Mouse (Mus musculus) heart, adult 8-10 months (tissue): ENCODE results near the gene Secisbp2. TPM values are rescaled to one million over a fixed set of nuclear protein-coding genes. Genes with fewer than 3 reads are reported as not detected.

Experiments used
- DNase-seq: peaks from one replicate; pipeline ENCODE4 v3.0.0; 2022; ENCODE audit warnings: low spot score
- total RNA-seq, 4 experiments: library from RNA; stranded (reverse); gene quantifications; 2 replicates each; pipeline ENCODE4 v1.2.4; 2022

Secisbp2 gene
- total RNA-seq, 4 experiments from 2014 or later, result 10.8 to 13.7 (median 11.3) TPM

DNA sequence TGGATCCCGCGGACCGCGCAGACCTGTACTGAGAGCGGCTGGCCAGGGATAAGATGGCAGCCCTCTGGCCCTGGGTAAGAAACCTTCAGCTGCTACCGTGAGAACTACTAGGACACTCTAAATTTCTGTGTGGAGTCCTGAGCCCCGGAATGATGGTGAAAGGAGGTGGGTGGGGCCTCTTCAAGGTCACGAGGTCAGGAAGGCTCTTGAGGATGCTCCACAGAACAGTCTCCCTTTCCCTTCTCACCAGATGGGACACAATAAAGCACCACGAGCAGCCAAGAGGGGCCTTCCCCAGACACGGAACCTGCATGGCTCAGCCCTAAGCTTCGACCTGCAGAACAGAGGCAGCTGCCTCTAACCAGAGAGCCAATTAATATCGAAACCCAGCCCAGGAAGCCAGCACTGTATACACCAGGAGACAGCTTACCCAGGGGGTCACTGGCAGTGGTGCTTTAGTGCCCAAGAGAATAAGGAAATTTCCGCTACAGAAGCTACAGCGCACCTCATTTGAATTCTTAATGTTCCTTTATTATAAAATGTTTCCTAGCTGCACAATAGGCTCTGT lies 80.7 kb downstream of the Secisbp2 start:
- DNase-seq, result no peak

Other genes starting within 250 kb of the Secisbp2 start
- 10 to 100 TPM in 3 of 4 experiments, 1 to 10 TPM in 1; 8.1 to 12.6 (median 10.9) TPM for gene S1pr3, start 243.1 kb upstream of the Secisbp2 start, total RNA-seq
- gene Shc3, start 82.3 kb upstream of the Secisbp2 start, total RNA-seq, result 1 to 10 TPM; 1.7 to 2.1 (median 1.8) TPM
- 1 to 10 TPM in 1 of 4 experiments, under 1 TPM in 2, not detected in 1; 0.66 to 1.1 (median 0.92) TPM for gene Cks2, start 6.5 kb upstream of the Secisbp2 start, total RNA-seq
- gene Sema4d, start 142.1 kb downstream of the Secisbp2 start, total RNA-seq, result 10 to 100 TPM; 56.5 to 72.3 (median 68.6) TPM
- gene Gadd45g, start 195.0 kb downstream of the Secisbp2 start, total RNA-seq, result 10 to 100 TPM in 2 of 4 experiments, 1 to 10 TPM in 2; 8.6 to 18.9 (median 10.7) TPM